Mouse (Mus musculus) neural tube, embryonic 13.5 days (tissue): ENCODE results near the gene Vrk2. TPM values are rescaled to one million over a fixed set of nuclear protein-coding genes. Genes with fewer than 3 reads are reported as not detected.

Experiments
- ATAC-seq: fragments of 200-750 bp; cut with Nextera tagmentation; 2 replicates; pipeline ENCODE4 v1.8.0; 2017; ENCODE audit warnings: low read depth, mild to moderate bottlenecking, moderate TSS enrichment, moderate library complexity
- H3K27ac ChIP-seq: fragments of 300-500 bp; sonication (generic); replicated peaks from 2 replicates; pipeline ENCODE4 v1.5.1; 2015; ENCODE audit warnings: moderate library complexity, mild to moderate bottlenecking, inconsistent platforms
- H3K27me3 ChIP-seq: fragments of 300-500 bp; sonication (generic); 2 replicates; pipeline ENCODE4 v1.6.1; 2015; ENCODE audit warnings: mild to moderate bottlenecking, inconsistent platforms
- H3K36me3 ChIP-seq: fragments of 300-500 bp; sonication (generic); 2 replicates; pipeline ENCODE4 v1.6.1; 2015; ENCODE audit warnings: mild to moderate bottlenecking, inconsistent platforms
- H3K4me1 ChIP-seq: fragments of 300-500 bp; sonication (generic); replicated peaks from 2 replicates; pipeline ENCODE4 v1.6.1; 2015; ENCODE audit warnings: inconsistent platforms
- H3K4me2 ChIP-seq: fragments of 300-500 bp; sonication (generic); 2 replicates; pipeline ENCODE4 v1.6.1; 2015; ENCODE audit warnings: inconsistent platforms, mild to moderate bottlenecking, moderate library complexity
- H3K4me3 ChIP-seq: fragments of 300-500 bp; sonication (generic); 2 replicates; pipeline ENCODE4 v1.5.1; 2015; ENCODE audit warnings: mild to moderate bottlenecking, inconsistent platforms
- H3K9ac ChIP-seq: fragments of 300-500 bp; sonication (generic); 2 replicates; pipeline ENCODE4 v1.6.1; 2015; ENCODE audit warnings: moderate library complexity, mild to moderate bottlenecking, inconsistent platforms
- H3K9me3 ChIP-seq: fragments of 300-500 bp; sonication (generic); 2 replicates; pipeline ENCODE4 v1.6.1; 2016; ENCODE audit warnings: inconsistent platforms
- WGBS: fragments of 180-500 bp; shearing (Covaris S2); methylation state at CpG from one replicate; pipeline ENCODE4 v1.1.7; 2015; 5-methylcytosine and 5-hydroxymethylcytosine counted together
- polyA plus RNA-seq: library from polyadenylated mRNA; unstranded; fragments of >200 nt; fragmentation: Nextera tagmentation; extraction: Ambion mirVana; gene quantifications from 2 replicates; pipeline ENCODE4 v1.2.1, GENCODE M21; 2015

The Vrk2 gene
- polyA plus RNA-seq, 1 experiment from 2014 or later = 4.2 TPM

DNA sequence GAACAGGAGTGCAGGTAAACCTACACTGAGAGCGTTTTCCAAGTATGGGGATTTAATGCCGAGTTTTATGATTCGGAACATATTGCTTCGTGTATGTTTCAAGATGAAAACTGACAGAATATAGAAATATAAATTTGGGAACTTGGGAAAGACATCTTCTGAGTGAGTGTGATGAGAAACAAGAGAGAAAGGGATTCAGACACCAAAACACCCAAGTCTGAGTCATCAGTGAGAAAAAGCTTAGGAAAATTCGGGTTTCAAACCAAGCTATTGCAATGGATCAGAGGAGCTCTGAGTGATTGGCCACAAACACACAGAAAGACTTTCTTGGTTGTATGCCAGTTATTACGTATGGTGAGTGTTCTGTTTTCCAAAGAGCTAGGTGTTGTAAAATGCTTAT, 4.0 kb upstream of the Vrk2 start:
- WGBS = 80% methylated on average over 6 of the region's 6 CpGs
- Histone ChIP-seq H3K27ac (no peak overlapping the region), H3K4me1 (peaks cover 3% of the 10 kb centered on the region; the same call in 1 of the 2 replicates), H3K36me3 (no peaks in the 10 kb centered on the region), H3K9ac (no peak overlapping the region), H3K4me2 (no peak overlapping the region), H3K9me3 (no peaks in the 10 kb centered on the region), H3K27me3 (no peaks in the 10 kb centered on the region), H3K4me3 (no peak overlapping the region)
- no peak for ATAC-seq

DNA sequence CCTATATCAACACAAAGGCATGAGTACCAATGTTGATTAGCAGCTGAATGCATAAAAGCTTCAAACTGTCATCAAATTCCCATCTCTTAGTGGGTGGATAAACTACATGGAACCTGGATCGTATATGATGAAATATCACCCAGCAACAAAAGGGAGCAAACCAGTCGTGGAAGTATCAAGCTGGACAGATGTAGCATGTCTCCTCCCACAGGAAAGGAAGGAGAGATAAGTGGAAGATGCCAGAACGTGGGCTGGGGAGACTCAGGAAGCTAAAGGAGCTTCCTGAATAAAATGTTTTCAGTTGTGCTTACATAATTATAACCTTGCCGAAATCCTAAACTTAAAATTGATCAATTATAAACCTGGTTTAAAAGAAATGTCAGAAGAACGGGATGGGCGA, 3.3 kb upstream of the Vrk2 start:
- 86% methylated on average over 6 of the region's 6 CpGs for WGBS
- no peak overlapping the region for H3K4me2 ChIP-seq

DNA sequence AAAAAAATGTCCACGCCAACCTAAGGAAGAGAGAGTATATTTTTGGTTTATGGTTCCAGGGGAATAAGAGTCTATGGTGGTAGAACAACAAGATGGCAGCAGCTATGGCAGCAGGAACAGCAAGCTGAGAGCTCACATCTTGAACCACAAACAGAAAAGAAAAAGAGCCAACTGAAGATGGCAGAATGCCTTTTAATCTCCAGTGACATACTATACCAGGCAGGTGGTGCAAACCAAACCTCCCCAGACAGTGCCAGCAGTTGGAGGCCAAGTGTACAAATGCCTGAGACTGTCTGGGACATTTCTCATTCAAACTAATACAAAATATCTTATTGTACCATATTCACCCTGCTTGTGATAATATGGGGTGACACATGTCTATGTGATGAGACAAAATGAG, 2.4 kb upstream of the Vrk2 start:
- H3K27me3 ChIP-seq = 0 out of 2 replicates have a peak, but pooled peaks cover 5% of the 10 kb centered on the region
- no peak overlapping the region for H3K4me3 ChIP-seq
- no peaks in the 10 kb centered on the region for H3K9me3 ChIP-seq
- H3K27ac ChIP-seq = no peak overlapping the region
- no peaks in the 10 kb centered on the region for H3K36me3 ChIP-seq
- H3K9ac ChIP-seq = no peak overlapping the region
- H3K4me1 ChIP-seq = peaks cover 9% of the 10 kb centered on the region; the same call in 1 of the 2 replicates
- WGBS = 98% methylated on average over 1 of the region's 1 CpGs
- no peak overlapping the region for H3K4me2 ChIP-seq
- ATAC-seq = no peak

More for the DNA sequence above, 3.3 kb upstream of the Vrk2 start:
- H3K36me3 ChIP-seq = no peaks in the 10 kb centered on the region
- no peaks in the 10 kb centered on the region for H3K9me3 ChIP-seq
- H3K4me1 ChIP-seq = peaks cover 9% of the 10 kb centered on the region; the same call in 1 of the 2 replicates
- no peak overlapping the region for H3K9ac ChIP-seq
- H3K27ac ChIP-seq = no peak overlapping the region
- H3K4me3 ChIP-seq = no peak overlapping the region
- ATAC-seq = no peak
- 0 out of 2 replicates have a peak, but pooled peaks cover 5% of the 10 kb centered on the region for H3K27me3 ChIP-seq

DNA sequence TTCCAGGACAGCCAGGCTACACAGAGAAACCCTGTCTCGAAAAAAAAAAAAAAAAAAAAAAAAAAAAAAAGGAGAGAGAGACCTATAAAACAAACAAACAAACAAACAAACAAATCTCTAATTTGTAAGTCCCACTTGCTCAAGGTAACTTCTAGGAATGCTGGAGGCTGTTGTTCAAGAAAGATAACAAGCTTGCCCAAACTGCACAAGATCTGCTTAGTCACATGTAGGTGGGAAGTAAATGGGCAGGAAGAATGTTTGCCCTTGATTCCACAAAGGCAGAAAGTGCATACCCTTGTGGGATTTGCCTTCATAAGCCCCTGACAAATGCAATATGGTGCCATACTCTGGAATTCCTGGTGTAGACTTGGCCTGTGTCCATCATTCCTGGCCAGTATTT, 688 bp upstream of the Vrk2 start:
- no peaks in the 10 kb centered on the region for H3K36me3 ChIP-seq
- no peak overlapping the region for H3K27ac ChIP-seq
- WGBS = 50% methylated on average over 1 of the region's 1 CpGs
- no peak overlapping the region for H3K9ac ChIP-seq
- peaks cover 9% of the 10 kb centered on the region; the same call in 1 of the 2 replicates for H3K4me1 ChIP-seq
- no peak overlapping the region for H3K4me2 ChIP-seq
- no peak for ATAC-seq
- 0 out of 2 replicates have a peak, but pooled peaks cover 5% of the 10 kb centered on the region for H3K27me3 ChIP-seq
- no peaks in the 10 kb centered on the region for H3K9me3 ChIP-seq
- no peak overlapping the region for H3K4me3 ChIP-seq

DNA sequence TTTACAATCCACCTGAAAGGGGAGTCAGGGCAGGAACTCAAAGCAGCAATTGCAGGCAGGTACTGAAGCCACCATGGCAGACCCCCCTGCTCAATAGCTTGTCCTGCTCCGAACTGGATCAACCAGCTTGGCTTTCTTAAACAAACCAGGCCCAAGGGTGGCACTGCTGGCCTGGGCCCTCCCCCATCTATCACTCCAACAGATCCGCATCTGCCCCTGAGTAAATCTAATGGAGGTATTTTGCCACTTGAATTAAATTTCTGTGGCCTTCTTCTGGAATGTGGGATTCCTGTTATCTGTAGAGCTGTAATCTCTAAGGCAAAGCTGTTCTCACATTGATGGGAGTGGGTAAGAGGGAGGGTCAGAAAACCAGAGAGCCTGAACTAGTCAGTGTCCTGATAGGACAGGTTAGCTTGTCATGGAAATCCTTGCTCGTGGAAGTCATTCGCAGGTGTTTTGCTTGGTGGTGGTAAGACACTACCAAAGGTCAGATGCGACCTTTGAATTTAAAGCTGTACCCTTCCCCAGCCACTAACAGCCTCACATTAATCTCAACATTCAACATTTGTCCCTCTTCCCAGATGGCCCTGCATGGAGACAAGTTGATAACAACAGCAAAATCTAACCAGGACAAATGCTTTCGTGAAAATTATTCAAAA, 1.3 kb downstream of the Vrk2 start:
- ATAC-seq = no peak
- H3K9me3 ChIP-seq = no peaks in the 10 kb centered on the region

DNA sequence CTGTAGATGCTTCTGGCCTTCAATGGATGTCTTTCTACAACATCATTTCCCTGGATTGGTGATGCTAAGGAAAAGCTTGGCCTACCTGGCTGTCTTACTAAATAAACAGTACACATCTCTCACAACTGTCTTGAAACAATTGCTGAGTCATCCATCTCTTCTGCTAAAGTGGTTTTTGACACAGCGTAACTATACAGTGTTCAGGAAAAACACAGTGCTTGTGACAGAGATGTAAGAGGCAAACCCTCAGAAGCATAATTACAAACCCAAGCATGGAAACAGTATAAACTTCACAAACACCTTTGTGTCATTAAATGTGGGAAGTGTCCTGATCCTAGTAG, 6.6 kb downstream of the Vrk2 start:
- ATAC-seq = no peak
- no peaks in the 10 kb centered on the region for H3K4me1 ChIP-seq
- H3K9ac ChIP-seq = no peak overlapping the region
- 95% methylated on average over 1 of the region's 1 CpGs for WGBS
- no peak overlapping the region for H3K27ac ChIP-seq
- H3K27me3 ChIP-seq = no peaks in the 10 kb centered on the region
- no peak overlapping the region for H3K4me3 ChIP-seq
- H3K9me3 ChIP-seq = no peaks in the 10 kb centered on the region
- no peaks in the 10 kb centered on the region for H3K36me3 ChIP-seq
- no peak overlapping the region for H3K4me2 ChIP-seq

More for the DNA sequence above, 1.3 kb downstream of the Vrk2 start:
- Histone ChIP-seq H3K4me2 (peak overlapping the region; percentile 94), H3K4me1 (peaks cover 9% of the 10 kb centered on the region; the same call in 1 of the 2 replicates), H3K27me3 (0 out of 2 replicates have a peak, but pooled peaks cover 5% of the 10 kb centered on the region), H3K27ac (no peak overlapping the region), H3K9ac (peak overlapping the region; percentile 75), H3K4me3 (peak overlapping the region; percentile 62), H3K36me3 (no peaks in the 10 kb centered on the region)
- 27% methylated on average over 6 of the region's 6 CpGs for WGBS

DNA sequence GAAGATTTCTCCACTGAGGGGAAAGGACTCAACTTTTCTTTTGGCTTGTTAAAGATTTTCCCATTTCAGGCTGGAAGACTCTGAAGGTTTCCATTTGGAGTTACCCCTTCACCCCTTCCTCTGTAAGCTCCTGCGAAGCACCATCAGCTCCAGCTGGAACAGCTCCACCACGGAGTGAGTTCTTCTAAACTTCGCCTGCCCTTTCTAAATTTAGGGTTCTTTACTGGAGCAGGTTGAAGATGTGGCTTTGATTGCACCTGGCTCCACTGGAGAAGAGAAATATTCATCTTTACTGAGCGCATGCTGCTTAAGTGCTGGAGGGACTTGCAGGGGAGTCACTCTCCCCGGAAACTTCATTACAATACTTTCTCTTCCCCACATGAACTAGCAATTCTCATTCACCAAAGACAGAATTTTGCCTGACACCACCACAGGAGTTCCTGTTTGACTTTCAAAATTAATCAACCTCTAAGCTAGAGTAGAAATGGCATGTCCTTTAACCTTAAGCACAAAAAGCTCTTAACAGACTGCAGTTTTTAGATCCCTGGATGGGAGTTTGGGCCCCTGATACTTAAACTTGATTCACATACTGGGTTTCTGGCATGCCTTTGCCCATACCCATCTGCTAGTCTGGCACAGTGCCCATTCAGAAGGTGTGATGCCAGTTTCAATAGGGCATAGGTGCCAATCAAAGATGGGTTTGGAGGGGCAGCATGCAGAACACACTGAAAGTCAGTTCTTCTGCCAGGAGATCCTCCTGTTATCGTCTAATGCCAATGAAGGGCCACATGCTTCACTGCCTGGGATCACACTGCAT, 7.2 kb downstream of the Vrk2 start:
- Histone ChIP-seq H3K4me2 (no peak overlapping the region), H3K4me3 (no peak overlapping the region), H3K9ac (no peak overlapping the region), H3K27me3 (no peaks in the 10 kb centered on the region), H3K36me3 (no peaks in the 10 kb centered on the region), H3K27ac (no peak overlapping the region), H3K4me1 (no peaks in the 10 kb centered on the region), H3K9me3 (no peaks in the 10 kb centered on the region)
- WGBS = 78% methylated on average over 6 of the region's 6 CpGs
- no peak for ATAC-seq

DNA sequence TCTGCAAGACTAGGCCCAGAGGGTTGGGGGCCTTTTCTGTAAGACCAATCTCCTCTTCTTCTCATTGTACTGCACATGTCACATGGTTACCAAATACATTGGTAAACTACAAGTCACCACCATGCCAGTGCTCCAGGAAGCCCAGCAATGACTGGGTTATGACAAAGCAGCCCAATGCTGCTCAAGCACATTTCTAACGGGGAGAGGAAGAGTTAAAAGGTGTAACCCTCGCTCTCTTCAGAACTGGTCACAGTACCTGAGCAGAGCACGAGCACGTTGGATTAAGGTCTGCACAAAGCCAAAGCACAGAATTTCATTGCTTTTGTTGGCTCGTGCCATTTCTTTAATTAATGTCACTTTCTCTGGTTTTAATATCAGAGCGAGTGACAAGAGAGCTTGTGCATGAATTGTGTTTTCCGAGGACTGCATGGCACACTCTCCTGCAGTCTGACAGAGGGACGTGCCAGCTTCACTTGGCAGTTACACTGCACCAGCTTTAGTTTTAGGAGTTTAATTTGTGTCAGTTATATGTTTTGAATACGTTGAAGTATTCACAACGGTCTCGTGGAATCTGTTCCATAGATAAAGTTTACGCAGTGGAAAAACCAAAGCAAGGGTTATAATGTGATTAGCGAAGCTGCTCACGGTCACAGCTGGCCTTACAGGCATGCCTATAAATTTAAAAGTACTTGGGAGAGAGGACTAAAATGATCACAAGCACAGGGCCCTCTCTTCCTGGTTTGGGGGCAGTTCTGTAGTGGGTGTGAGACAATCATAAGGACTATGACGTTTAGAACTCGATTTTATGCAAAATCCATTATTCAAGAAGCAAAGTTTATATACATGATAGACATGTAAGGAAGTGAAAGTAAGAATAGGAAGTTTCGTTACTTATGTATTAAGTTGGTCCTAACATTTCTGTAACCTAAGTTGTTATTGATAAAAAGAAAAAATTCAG, 8.1 kb downstream of the Vrk2 start:
- H3K27ac ChIP-seq = no peak overlapping the region
- no peak overlapping the region for H3K4me3 ChIP-seq
- no peaks in the 10 kb centered on the region for H3K9me3 ChIP-seq
- no peaks in the 10 kb centered on the region for H3K27me3 ChIP-seq
- 63% methylated on average over 17 of the region's 17 CpGs for WGBS
- H3K36me3 ChIP-seq = no peaks in the 10 kb centered on the region
- ATAC-seq = no peak
- no peak overlapping the region for H3K9ac ChIP-seq
- H3K4me2 ChIP-seq = no peak overlapping the region
- no peaks in the 10 kb centered on the region for H3K4me1 ChIP-seq

DNA sequence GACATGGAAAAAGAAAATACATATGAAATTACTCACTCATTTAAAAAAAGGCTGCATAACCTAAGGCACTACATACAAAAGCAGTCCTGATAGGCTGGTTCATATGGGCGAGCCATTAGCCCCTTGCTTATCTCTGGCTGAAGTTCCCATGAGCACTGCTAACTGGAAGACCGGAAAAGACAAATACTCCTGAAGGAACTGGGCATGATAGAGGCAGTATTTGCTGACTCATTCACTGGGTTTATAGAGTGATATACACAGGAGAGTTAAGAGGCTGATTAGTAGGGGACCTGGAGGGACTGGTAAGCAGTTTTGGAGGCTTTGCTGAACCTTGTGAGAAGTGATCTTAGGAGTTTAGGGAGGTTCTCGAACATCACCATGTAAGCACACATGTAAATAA, 42.2 kb downstream of the Vrk2 start:
- Histone ChIP-seq H3K9ac (no peak overlapping the region), H3K36me3 (no peaks in the 10 kb centered on the region), H3K9me3 (no peaks in the 10 kb centered on the region), H3K27me3 (no peaks in the 10 kb centered on the region), H3K27ac (no peak overlapping the region), H3K4me2 (no peak overlapping the region), H3K4me1 (no peaks in the 10 kb centered on the region), H3K4me3 (no peak overlapping the region)
- 93% methylated on average over 3 of the region's 3 CpGs for WGBS
- ATAC-seq = no peak

DNA sequence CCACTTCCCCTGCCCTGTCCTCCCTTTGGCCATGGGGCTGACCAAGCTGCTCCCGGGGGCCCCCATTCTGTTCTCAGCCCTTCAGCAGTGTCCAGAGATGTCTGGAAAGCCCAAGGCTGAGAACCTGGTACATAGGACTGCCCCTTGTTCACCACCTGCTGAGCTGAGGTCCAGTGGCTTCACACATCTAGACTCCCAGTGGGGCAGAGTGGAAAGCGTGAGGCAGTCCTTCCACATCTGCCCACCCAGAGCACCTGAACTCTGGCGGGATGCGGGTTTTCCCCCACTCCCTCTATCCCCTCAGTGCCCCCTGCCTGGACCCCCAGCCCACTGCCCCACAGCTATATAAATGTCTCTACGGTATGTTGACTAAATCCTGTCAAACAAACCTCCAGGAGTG, 56.0 kb downstream of the Vrk2 start:
- H3K4me1 ChIP-seq = no peaks in the 10 kb centered on the region
- no peaks in the 10 kb centered on the region for H3K36me3 ChIP-seq
- no peak for ATAC-seq
- no peak overlapping the region for H3K4me2 ChIP-seq
- H3K27me3 ChIP-seq = no peaks in the 10 kb centered on the region
- no peak overlapping the region for H3K27ac ChIP-seq
- WGBS = 94% methylated on average over 5 of the region's 5 CpGs
- no peak overlapping the region for H3K4me3 ChIP-seq
- H3K9me3 ChIP-seq = no peaks in the 10 kb centered on the region
- H3K9ac ChIP-seq = no peak overlapping the region

DNA sequence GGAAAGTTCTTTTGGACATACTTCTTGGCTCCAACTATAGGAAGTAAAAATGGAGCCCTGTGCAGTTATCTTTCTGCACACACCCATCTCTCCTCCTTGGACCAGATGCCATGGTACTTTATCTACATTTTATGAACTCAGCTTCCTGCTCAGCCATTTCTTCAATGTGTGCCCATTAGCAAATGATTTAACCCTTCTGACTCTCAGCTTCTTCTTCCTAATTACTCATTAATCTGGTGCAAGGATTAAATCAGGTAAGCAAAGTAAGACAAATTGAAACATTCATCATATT, 60.0 kb downstream of the Vrk2 start:
- ATAC-seq = no peak
- Histone ChIP-seq H3K27me3 (no peaks in the 10 kb centered on the region), H3K4me2 (no peak overlapping the region), H3K9ac (no peak overlapping the region), H3K4me3 (no peak overlapping the region), H3K4me1 (no peaks in the 10 kb centered on the region), H3K36me3 (no peaks in the 10 kb centered on the region), H3K27ac (no peak overlapping the region), H3K9me3 (no peaks in the 10 kb centered on the region)
